Mouse (Mus musculus) fibroblast of lung, adult 2 months (primary cell): ENCODE measurements around the gene 1810049J17Rik.
A peak's percentile ranks its signal among the peaks of the same experiment; 100 is the strongest.
"Not testable (repeated sequence)": the region's sequence is repeated elsewhere in the genome, so short reads cannot be mapped to it uniquely, and the experiment has no call there.

Experiments used
- DNase-seq: peaks from one replicate; pipeline ENCODE4 v3.0.0-alpha.2; 2011; ENCODE audit warnings: low read depth

Gene 1810049J17Rik

DNA sequence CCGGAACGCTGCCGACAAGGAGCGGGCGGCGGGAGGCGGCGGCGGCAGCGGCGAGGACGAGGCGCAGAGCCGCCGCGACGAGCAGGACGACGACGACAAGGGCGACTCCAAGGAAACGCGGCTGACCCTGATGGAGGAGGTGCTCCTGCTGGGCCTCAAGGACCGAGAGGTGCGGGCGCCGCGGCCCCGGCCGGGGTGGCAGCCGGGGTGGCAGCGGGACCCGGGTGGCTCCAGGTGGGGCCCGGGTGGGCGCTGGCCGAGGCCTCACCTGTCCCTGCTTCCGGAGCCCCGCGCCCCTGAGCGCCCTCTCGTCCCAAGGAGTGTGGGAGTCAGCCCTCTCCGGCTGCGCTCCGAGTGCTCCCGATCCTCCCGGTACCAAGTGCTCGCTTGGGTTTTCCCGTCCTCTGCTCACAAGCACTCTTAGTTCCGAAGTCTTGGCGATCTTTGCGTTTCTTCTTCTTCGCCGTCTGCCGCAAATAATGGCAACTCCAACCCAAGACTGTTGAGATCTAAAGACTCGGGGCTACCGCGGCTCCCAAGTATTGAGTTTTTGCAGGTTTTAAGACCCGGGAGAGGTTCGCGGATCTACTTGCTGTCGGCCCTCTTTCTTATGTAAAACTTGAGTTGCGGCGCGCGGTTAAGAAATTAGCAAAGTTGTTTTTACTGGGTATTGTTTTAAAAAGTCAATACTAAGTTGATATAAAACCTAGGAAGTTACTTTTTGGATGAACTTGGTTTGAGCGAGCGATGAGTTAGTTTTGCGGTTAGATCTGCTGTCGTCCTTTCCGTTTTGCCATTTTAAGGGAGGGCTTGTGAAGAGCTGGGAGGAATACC, at the start of gene 1810049J17Rik:
1810049J17Rik (minus strand) TSS at position 112 of the 834 bp plus-strand sequence.
- DNase-seq = no peak

DNA sequence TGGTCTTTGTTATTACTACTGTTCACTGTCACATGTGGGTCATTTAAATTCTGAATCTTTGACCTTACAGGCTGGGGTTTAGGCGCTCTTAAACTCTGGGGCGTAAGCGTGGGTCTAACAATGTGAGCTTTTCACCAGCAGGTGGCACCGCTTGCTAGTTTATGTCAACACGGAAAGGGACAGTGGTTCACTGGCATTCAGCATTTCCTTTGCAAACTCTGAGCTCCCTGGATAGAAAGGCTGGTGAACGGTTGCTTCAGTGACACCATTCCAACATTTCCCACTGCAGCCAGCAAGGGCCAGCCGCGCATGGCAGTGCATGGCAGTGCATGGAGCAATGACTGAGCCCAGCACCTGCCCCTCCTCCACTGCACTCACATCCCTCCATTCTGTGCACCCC, 49.5 kb upstream of the 1810049J17Rik start:
- DNase-seq = peak; percentile 37

DNA sequence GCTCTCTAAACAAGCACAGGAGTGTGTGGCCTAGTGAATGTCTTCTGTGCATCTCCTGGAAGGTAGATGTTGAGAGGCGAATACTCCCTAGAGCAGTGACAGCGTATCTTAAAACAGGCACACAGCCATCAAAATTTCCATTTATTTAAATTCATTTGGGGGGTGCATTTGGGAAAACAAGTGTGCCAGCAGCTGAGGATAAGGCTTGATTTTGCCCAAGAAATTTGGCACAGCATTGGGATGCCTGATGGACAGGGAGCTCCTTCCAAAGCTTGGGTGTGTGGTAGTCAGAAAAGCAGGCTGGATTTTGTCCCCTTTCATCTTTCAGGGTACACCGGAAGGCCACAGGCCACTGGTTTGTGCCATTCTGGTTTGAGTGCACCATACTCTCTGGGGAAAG, 48.4 kb upstream of the 1810049J17Rik start:
- no peak for DNase-seq

DNA sequence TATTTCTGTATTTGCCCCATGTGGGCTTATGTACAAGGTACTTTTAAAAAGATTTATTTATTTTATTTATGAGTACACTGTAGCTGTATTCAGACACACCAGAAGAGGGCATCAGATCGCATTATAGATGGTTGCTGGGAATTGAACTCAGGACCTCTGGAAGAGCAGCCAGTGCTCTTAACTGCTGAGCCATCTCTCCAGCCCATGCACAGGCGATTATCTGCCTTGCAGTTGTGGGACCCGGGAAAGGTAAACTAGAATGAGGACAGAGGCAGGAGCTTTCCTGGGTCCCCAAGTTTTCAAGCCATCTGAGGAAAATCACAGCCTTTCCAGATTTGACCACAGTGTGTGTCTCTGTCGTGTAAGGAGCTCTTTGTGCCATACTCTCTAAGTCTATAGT, 47.2 kb upstream of the 1810049J17Rik start:
- DNase-seq = no peak

DNA sequence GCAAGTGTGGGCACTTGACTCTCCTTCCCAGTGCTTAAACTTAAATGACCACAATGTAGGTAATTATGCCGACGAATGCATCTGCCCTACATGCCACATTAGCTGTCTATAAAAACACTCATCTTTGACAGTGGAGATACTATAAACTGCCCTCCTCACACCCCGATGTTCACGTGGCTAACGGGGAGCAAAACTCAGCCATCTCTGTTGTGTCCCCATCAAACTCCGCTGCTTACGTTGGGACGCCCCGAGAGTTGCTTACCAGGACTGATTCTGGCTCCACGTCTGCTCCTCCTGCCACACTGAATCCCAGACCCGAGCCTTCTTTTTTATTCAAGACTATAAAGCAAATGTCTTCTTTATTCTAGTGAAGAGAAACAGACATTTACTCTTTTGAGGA, 46.7 kb upstream of the 1810049J17Rik start:
- no peak for DNase-seq

DNA sequence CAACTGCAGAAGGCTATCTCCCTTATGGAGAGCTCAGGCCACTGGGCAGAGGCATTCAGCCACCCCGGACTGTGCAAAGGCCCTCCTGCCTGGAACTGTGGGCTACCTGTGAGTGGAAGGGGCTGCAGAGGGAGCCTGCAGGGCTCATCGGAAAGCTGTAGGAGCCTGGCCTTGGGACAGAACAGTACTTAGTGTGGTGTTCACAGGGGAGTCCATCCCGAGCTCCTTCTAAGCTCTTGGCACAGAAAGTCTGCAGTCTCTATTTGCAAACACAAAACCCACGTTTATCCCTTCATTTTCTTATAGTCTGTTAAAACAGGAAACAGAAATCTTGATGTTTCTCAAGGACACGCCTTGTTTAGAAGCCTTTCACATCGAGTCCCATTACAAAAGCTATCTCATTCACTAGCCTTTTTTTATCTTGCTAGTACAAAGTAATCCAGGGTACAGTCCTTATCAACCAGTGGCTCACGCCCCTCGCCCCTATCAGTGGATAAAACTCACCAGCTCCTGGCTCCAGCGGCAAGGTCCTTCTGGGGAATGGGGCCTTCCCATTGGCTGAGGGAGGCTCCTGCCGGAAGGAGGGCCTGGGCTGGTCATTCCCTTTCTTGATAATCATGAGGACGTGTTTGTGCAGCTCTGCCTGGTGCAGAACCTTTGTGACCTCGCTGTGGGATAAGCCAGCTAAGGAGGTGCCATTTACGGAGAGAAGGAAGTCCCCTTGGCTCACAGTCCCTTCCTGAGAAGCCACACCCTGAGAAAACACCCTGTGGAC, 45.8 kb upstream of the 1810049J17Rik start:
- no peak for DNase-seq

DNA sequence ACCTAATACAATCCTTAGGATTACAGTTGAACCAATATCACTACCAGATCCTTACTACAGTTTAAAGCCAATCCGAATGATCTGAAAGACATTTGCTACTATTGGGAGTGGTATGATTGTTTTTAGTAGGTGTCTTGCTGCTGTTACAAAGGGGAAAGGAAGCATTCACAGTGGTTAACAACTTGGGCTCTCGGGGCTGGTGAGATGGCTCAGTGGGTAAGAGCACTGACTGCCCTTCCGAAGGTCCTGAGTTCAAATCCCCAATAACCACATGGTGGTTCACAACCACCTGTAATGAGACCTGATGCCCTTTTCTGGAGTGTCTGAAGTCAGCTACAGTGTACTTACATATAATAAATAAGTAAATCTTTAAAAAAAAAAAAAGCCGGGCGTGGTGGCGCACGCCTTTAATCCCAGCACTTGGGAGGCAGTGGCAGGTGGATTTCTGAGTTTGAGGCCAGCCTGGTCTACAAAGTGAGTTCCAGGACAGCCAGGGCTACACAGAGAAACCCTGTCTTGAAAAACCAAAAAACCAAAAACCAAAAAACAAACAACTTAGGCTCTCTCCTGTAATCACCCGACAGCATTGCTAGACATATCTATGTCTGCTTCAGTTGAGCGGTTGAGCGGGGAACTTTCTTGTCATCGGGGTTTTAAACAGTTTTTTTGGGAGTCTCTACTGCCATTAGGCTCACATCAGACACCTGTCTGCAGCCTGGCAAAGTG, 45.0 kb upstream of the 1810049J17Rik start:
- DNase-seq = not testable (repeated sequence)

DNA sequence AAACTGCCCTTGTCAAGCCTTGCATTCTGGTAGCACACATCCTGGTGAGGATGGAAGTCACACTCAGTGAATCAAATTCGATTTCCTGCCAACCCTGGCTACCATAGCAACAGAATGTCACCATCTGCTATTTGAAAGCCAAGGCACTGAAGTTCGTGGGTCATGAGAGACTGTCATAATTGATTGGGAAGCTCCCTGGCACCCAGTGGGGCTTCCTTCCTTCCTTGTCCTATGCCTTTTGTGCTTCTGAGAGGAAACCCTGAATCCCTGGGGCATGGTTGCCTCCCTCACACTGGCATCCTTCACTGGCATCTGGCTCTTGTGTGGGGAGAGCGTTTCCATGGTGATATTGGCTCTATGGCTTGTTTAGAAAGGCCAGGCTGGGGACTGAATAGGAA, 44.4 kb upstream of the 1810049J17Rik start:
- DNase-seq = no peak

DNA sequence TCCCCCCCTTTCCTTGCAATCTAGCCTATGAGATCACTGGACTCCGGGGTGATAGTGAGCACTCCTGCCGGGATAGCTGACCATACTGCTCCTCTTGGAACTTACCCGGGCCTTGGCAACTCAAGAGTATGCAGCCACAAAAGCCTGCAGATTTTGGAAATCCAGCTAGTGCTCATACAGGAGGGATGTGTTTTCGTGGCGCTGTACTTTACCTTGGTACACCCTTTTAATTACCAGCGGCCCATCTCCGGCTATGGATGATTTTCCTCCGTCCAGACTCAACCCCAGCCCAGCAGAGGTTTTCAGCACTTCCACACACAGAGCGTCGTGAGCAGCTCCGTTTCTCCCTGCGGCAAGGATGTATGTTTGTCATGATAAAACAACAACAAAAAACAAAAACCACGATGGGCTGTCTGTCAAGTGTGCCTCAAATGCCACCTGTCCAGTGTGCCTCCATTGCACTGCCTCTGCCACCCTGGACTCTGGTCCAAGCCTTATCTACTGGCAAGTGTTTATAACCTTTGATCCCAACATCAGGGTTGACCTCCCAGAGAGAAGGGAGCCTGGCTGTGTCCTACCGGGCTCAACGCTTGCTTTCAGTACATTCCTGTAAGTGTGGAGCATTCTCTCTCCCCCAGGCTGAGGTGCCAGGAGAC, 43.8 kb upstream of the 1810049J17Rik start:
- no peak for DNase-seq

DNA sequence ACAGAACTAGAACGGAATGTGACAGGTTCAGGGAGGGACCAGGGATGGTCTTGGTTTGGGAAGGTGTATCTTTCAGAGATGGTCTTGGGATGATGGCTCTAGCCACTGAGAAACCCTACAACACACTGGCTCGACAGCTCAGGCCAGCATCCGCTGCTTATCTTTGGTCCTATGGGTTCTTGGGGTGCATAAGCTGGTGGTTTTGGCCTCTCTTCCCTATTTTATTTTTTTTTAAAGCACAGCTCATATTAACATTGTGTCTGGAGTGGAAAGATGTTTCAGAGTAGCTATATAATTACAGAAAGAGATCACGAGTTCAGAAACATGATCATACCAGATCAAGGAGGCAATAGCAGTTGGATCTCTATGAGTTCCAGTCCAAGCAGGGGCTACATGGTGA, 42.4 kb upstream of the 1810049J17Rik start:
- DNase-seq = no peak

DNA sequence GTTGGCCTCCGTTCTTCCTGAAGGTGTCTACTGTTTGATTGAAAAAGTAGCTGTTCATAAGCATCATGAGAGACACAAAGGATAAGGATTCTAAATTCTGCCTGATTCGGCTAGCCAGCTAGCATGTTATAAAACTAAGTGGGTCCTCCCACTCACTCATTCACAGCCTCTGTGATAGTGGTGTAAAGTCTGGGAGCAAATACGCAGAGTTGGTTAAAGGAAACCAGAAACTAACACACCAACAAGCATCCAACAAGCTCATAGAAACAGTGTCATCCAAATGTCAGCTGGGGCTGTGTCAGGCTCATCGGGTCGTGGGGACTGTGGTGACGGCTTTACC, 41.0 kb upstream of the 1810049J17Rik start:
- DNase-seq = no peak

DNA sequence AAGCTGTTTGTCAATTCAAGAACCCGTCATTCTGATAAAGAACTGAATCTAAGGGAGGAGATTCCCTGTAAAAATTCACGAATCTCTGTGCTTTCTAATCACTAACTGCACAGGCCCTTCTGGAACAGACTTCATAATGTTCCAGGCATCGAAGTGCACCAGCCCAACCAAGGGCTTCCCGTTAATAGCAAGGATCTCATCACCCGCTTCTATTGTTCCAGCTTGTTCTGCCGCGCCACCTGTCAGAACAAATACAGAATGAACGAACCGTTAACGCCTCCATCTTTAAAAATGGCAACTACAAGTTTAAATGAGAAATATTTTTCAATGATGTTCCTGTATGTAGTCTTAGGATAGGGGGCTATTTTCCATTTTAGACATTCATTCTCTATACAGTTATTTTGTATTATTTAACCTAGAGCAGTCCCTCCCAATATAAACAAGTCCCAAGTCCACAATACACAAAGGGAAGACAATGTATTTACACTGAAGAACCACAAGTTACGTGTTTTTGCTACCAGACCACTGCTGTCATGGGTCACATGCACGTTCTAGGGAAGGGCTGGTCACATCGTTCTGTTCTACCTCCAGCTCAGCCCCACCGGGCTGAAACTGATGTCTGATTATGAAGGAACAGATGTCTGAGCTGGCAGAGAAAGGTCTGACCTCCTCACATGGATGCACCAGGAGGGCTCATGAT, 40.5 kb upstream of the 1810049J17Rik start:
- no peak for DNase-seq

DNA sequence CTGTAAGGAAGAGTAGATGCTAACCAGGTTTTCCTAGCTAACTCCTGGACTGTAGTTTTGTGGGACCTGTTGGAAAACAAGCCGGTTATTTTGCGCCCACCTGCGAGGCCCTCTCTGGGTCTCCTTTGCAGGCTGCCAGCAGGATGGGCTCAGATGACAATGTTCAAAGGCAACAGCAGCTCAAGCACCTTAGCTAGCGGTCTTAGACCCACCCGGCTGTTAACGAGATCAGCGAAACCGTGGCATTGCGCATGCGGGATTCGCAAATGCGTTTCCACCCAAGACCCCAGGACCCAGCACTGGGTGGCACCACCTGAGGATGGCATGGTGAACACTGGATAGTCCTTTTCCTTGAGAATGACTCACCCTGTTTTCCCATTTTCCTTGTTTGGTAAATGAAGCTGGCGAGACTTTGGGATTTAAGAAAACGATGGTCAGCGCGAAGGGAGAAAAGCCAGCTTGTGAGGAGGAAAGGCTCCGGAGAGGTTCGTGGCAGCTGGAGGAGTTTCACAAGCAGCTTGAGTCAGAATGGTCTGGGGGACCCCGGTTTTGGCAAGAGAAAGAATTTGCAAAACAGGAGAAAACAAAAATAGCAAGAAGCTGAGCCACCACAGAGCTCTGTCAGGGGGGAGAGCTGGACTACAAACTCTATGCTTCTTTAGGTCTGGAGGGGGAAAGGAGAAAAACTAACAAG, 39.0 kb upstream of the 1810049J17Rik start:
- DNase-seq = no peak

DNA sequence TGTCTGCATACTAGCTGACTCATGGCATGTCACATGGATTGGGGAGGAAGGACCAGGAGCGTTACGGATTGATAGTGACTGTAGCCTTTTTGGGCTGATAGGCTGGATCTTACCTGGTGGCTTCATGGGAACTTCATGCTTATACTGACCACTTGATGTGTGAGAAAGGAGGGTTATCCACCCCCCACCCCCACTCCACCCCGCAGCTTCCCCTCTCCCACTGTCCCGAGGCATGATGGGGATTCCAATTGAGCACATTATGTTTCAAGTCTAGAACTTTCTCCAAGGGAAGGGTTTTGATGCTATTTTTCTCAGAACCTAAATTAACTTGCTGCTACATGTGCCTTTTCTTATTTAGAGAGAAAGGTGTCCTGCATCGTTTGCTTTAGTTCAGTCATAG, 36.7 kb upstream of the 1810049J17Rik start:
- DNase-seq = no peak

DNA sequence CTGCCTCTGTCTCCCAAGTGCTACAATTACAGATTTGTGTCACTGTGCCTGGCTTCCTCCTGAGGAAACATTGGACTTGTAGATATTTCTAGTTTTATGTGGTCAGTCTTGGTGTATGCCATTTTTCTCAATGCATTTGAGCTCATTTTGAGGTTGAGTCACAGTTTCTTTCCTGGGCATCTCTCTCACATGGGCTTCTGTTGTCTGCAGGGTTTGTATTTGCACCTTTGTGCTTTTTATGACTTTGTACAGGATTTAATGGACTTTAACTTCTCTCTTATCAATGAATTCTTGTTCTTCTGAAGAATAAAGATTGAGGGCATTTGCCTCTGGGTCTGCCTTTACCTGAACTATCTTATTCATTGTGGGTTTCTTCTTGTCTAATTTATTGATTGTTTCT, 35.8 kb upstream of the 1810049J17Rik start:
- DNase-seq = no peak

DNA sequence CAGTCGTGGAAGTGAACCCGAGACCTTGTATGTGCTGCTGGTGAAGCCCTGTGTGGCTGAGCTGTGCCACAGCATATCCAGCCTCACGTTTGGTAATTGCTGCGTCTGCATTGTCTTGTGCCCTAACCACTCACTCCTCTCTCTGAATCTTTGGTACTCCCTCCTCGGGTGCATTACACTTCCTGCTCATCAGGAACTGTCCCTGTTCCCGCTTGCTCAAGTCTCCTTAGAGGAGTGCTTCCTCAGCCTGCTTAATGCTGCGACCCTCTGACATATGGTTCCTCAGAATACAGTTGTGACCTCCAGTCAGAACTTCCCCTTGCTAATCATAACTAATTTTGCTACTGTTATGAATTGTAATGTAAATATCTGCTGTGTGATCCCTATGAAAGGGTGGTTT, 34.2 kb upstream of the 1810049J17Rik start:
- DNase-seq = no peak

DNA sequence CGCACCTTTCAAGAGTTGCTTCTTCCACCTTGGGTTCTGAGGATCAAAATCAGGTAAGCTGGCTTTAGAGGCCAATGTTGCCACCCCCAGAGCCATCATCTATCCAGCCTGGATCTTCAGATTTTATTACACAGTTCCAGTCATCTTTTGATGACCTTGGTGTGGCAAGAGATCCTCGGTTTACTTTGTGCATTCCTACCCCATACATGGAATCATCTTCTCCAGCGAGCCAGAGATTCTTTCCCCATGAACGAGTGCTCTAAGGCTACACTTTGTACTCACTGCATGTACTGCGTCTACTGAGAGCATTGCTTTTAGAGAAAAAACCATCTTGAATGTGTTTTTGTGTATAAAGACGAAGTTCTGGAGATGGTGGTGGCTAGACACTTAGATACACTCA, 33.6 kb upstream of the 1810049J17Rik start:
- no peak for DNase-seq

DNA sequence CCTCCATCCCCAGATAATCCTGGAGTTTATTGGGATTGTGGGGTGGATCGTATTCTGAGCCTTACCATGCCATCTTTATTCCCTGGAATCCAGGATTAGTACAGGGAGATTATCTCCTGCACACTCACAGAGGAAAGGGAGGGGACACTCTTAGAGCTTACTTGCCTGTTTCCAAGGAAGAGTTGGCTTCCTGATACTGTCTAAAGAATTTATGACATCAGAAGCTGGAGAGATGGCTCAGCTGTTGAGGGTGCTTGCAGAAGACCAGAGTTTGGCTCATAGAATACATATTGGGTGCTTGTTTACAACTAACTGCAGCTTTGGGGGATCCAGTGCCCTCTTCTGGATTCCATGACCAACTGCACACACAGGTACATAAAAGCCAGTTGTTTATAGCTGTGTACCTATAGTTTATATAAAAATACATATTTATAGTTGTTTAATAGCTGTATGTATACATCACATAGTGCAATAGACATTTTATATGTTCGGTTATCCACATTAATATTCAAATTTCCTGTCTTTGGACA, 32.6 kb upstream of the 1810049J17Rik start:
- no peak for DNase-seq

DNA sequence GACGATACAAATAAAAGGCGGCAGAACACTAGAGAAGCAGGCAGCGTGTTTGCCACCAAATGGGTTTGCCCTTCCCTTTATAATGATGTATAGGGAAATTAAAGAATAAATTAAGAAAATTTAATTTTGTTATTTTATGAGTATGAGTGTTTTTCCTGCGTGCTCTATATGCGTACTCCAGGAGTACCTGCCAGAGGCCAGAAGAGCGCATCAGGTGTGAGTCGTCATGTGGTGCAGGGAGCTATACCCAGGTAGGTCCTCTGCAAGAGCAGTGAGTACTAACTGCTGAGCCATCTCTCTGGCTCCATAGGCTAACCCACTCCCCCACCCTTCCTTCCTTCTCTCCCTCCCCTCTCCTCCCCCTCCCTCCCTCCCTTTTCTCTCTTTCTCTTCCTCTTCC, 29.8 kb upstream of the 1810049J17Rik start:
- no peak for DNase-seq

DNA sequence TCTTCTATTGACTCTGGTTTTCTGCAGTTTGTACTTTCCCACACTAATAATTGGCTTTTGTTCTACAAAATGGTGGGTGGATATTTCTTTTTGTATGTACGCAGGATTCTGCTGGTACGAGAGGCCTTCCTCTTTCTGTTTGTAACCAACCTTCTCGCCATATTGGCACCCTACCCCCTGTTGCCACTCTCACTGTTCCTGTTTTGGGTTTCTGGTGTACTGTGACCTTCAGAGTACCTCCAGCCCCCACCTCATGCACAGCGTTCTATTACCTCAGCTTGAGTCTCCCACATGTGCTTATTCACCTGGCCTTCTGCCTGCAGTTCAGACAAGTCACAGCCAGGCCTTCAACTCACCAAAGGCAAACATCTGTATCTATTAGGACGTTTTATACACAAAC, 28.1 kb upstream of the 1810049J17Rik start:
- DNase-seq = no peak

DNA sequence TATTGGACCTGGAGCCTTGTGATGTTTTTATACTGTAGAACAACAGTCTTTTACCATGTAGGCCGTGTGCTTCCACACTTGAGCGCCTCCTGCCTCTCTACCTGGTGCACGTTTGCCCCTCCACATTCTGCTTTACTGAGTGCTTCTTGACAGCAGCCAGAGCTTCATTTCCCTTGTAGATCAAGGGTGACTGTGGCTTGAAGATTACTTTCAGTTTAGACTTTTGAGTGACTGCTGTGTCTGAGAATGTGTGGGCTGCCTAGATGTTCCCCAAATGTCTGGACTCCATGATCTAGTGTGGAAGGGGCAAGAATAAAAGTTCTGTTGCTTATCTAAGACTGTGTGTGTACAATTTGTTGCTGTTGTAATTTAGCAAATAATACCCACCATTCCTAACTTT, 27.3 kb upstream of the 1810049J17Rik start:
- no peak for DNase-seq
